Mouse (Mus musculus): ENCODE results near the gene Rae1.

- TF ChIP-seq ZC3H11A (IDR thresholded peaks at IDR 0.05; ENCODE audit: borderline replicate concordance, low read depth, low read length) = peak; percentile 83
- no peak for TF ChIP-seq ZNF384 (IDR thresholded peaks at IDR 0.05; ENCODE audit: low read depth, low read length)
- TF ChIP-seq HCFC1 (IDR thresholded peaks at IDR 0.05; ENCODE audit: borderline replicate concordance, insufficient read depth, low read length) = peak; percentile 88
- TF ChIP-seq MAFK (IDR thresholded peaks at IDR 0.05; ENCODE audit: insufficient read depth, low read depth, low read length) = no peak
Measured at GRCm38 (mm10) chr2:172999630-173000284, at the start of gene Rae1.
